Mouse (Mus musculus) embryonic facial prominence, embryonic 10.5 days (tissue): Measurements from ENCODE around the gene Musk. TPM values are rescaled to one million over a fixed set of nuclear protein-coding genes. Genes with fewer than 3 reads are reported as not detected.

Source experiments
- DNase-seq: peaks from one replicate; pipeline ENCODE4 v3.0.0-alpha.2; 2017; ENCODE audit warnings: low spot score
- H3K27ac ChIP-seq: fragments of 300-500 bp; sonication (generic); replicated peaks from 2 replicates; pipeline ENCODE4 v1.5.1; 2016; ENCODE audit warnings: mild to moderate bottlenecking
- H3K27me3 ChIP-seq: fragments of 300-500 bp; sonication (generic); replicated peaks from 2 replicates; pipeline ENCODE4 v1.6.1; 2016; ENCODE audit warnings: low read depth, mild to moderate bottlenecking; ENCODE audit not compliant: poor library complexity, severe bottlenecking
- H3K36me3 ChIP-seq: fragments of 300-500 bp; sonication (generic); replicated peaks from 2 replicates; pipeline ENCODE4 v1.6.1; 2016; ENCODE audit warnings: mild to moderate bottlenecking, moderate library complexity
- H3K4me1 ChIP-seq: fragments of 300-500 bp; sonication (generic); 2 replicates; pipeline ENCODE4 v1.6.1; 2016
- H3K4me3 ChIP-seq: fragments of 300-500 bp; sonication (generic); 2 replicates; pipeline ENCODE4 v1.5.1; 2016; ENCODE audit warnings: mild to moderate bottlenecking, moderate library complexity
- H3K9me3 ChIP-seq: fragments of 300-500 bp; sonication (generic); 2 replicates; pipeline ENCODE4 v1.6.1; 2016; ENCODE audit warnings: mild to moderate bottlenecking
- WGBS: fragments of 180-500 bp; shearing (Covaris S2); methylation state at CpG from one replicate; pipeline ENCODE4 v1.1.7; 2016; 5-methylcytosine and 5-hydroxymethylcytosine counted together
- polyA plus RNA-seq: library from polyadenylated mRNA; unstranded; fragments of >200 nt; fragmentation: Nextera tagmentation; extraction: Ambion mirVana; gene quantifications from 2 replicates; pipeline ENCODE4 v1.2.1, GENCODE M21; 2016

The Musk gene
- polyA plus RNA-seq, 1 experiment from 2014 or later: 0.22 TPM

DNA sequence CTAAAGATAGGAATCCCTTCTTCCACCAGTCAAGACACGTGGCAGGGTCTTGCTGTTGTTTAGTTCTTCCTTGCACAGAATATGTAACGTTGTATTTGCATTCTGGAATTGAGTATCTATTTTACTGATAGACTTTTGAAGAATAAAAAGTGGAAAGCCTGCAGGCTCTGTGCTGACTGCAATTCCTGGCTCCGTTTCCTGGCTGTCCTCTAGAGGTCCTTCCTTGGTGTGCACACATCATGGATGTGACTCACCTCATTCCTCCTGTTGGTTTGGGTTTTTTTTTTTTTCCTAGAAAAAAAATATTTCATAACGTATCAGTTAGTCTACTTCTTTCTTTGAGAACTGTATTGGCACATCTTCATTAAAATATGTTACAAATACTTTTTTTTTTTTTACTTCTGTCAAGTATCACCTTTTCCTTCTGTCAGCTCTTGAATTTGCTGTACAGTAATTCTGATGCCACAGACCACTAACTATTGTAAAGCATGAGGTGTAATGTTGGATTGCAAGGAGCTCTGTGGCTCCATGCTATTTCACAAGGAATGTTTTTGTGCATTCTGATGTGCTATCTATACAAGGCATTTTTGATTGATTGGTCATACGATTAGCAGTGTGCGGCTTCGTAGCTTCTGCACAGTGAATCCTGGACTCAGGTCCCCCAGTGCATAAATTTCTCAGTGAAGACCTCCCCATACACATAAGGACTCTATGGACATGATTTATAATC is 88.5 kb downstream of the Musk start:
- no peaks in the 10 kb centered on the region for H3K9me3 ChIP-seq
- H3K4me3 ChIP-seq: no peak overlapping the region
- no peak overlapping the region for H3K27ac ChIP-seq
- DNase-seq: no peak
- no peaks in the 10 kb centered on the region for H3K4me1 ChIP-seq
- WGBS: 89% methylated on average over 7 of the region's 7 CpGs
- no peaks in the 10 kb centered on the region for H3K36me3 ChIP-seq
- H3K27me3 ChIP-seq: no peaks in the 10 kb centered on the region

DNA sequence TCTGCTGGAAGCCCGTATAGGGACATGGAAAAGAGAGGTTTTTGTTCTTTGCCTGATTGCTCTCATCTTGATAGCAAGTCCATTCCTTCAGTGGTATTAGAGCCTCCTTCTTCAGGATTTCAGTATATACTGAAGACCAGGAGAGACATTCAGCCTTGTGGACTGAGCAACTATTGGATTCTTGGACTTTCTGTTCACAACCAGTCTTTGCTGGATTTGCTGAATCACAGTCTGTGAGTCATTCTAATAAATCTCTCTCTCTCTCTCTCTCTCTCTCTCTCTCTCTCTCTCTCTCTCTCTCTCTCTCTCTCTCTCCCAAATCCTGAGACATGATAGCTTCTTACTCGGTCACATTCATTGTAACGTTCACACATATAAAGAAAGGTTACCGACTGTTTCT is 93.4 kb downstream of the Musk start:
- H3K27me3 ChIP-seq: no peaks in the 10 kb centered on the region
- H3K27ac ChIP-seq: no peak overlapping the region
- no peak for DNase-seq
- H3K9me3 ChIP-seq: no peaks in the 10 kb centered on the region
- H3K4me1 ChIP-seq: peaks cover 1% of the 10 kb centered on the region; the same call in 1 of the 2 replicates
- no peak overlapping the region for H3K4me3 ChIP-seq
- 93% methylated on average over 4 of the region's 4 CpGs for WGBS
- no peaks in the 10 kb centered on the region for H3K36me3 ChIP-seq

DNA sequence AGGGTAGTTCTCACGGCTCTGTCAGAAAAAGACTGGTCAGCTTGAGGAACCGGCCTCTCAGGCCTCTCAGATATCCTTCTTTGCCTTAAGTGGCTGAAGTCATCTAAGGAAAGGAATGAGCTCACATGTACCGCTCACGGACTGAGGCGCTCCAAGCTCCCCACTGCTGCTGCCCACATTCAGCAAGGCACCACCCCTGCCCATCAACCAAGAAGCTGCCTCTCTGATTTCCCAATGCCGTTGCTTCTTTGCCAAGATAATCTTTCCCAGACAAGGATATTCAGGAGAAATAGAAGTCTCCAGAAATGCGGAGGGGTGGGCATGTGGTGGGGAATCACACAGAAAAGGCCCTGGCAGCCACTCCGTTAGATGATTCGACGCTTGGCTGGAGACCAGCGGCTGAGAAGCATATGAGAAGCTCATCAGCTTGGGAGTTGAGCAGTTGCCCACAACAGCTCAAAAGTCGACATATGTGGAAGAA is 115.1 kb downstream of the Musk start:
- no peak for DNase-seq
- no peaks in the 10 kb centered on the region for H3K27me3 ChIP-seq
- H3K9me3 ChIP-seq: no peaks in the 10 kb centered on the region
- H3K4me3 ChIP-seq: no peak overlapping the region
- no peaks in the 10 kb centered on the region for H3K4me1 ChIP-seq
- H3K36me3 ChIP-seq: no peaks in the 10 kb centered on the region
- H3K27ac ChIP-seq: no peak overlapping the region
- WGBS: 94% methylated on average over 12 of the region's 12 CpGs

DNA sequence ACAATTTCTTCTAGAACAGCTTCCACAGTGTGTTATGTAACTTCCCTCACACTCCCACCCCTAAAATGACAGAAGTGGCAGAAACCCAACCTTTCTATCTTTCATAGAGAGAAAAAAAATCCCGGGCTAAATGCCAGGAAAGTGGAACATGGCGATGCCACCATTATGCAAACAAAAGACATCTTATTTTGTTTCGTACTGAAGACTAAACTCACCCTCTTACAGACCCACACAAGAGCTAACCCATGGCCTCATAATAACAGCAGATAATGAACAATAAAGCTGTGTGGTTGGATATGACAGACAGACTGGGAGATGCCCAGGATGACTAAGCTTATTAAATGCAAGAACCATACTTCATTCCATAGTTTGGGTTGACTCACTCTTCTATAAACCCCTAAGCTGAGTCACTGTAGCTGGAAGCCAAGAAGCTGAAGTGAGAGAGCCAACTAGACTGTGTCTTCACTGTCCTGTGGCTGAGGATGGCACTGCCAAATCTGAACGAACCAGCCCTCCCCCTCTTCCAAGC is 116.3 kb downstream of the Musk start:
- H3K9me3 ChIP-seq: no peaks in the 10 kb centered on the region
- DNase-seq: no peak
- 91% methylated on average over 4 of the region's 4 CpGs for WGBS
- H3K27me3 ChIP-seq: no peaks in the 10 kb centered on the region
- no peaks in the 10 kb centered on the region for H3K36me3 ChIP-seq
- no peak overlapping the region for H3K27ac ChIP-seq
- no peaks in the 10 kb centered on the region for H3K4me1 ChIP-seq
- no peak overlapping the region for H3K4me3 ChIP-seq

DNA sequence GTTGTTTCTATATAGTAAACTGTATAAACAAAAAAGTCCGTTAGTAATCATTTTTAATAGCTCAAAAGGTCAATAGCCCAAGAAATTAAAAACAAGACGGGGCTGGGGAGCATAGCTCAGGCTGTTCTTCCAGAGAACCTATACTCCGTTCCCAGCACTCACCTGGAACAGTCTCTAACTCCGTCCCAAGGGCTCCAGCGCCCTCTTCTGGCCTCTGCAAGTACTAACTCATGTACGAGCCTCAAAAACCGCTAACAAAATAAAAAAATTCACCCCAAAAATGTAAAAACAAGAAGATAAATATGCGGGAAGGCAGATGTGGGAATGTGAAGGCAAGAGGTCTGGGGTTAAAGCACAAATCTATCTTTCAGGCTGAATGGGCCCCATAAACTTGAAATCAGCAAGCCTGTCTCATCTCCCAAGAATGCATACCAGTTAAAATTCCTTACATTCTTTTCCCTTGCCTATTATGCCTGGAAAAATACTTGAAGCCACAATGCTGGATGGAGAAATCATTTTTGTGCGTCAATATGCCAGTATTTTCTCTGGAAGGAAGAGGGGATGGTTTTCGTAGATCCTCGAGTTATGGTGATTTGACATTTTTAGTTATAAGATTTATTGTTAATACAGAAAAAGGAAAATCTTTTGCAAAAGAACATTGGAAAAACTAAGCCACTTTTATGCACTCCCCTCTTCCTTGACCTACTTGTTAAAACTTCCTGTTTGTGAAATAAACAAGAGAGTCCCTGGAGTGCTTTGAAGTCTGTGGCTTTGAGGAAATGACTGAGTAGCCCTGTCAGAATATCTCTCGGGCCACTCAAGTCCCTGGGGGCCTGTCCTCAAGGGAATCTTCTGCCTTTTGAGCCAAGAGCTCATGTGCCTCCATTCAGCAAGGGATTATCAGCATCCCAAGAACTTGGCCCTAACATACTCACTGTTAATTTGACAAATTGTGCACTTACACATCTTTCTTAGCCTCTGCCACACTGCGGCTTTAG is 127.7 kb downstream of the Musk start:
- H3K27me3 ChIP-seq: no peaks in the 10 kb centered on the region
- peak overlapping the region; percentile 20; the same call in 1 of the 2 replicates for H3K27ac ChIP-seq
- no peak for DNase-seq
- no peak overlapping the region for H3K4me3 ChIP-seq
- WGBS: 79% methylated on average over 13 of the region's 13 CpGs
- no peaks in the 10 kb centered on the region for H3K4me1 ChIP-seq
- H3K36me3 ChIP-seq: no peaks in the 10 kb centered on the region
- no peaks in the 10 kb centered on the region for H3K9me3 ChIP-seq

- Histone ChIP-seq H3K4me3 (no peak overlapping the region), H3K4me1 (peaks cover 3% of the 10 kb centered on the region; the same call in 1 of the 2 replicates), H3K27me3 (no peaks in the 10 kb centered on the region), H3K36me3 (no peaks in the 10 kb centered on the region), H3K27ac (no peak overlapping the region), H3K9me3 (no peaks in the 10 kb centered on the region)
- DNase-seq: no peak
- WGBS: 91% methylated on average over 3 of the region's 3 CpGs
Observed at GRCm38 (mm10) chr4:58415537-58415936, 129.8 kb downstream of the Musk start.

DNA sequence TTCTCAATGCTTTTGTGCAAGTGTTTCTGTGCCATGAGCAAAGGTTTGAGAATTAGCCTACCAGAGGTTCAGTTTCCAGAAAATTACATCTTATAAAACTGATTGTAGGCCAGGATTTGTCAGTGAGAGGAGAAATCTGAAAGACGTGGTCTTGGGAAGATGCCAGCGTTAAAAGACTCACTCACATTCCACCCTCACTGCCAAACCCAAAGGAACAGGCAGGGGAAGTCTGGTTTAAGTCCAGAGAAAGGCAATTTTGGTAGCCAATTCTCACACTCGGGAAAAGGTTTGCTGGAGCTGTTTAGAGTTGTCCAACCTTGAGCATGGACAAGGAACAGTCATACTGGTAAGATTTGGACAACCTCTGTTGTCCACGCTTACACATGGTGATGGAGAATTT is 131.6 kb downstream of the Musk start:
- no peaks in the 10 kb centered on the region for H3K36me3 ChIP-seq
- 0 out of 2 replicates have a peak, but pooled peaks cover 3% of the 10 kb centered on the region for H3K9me3 ChIP-seq
- peaks cover 3% of the 10 kb centered on the region; the same call in 1 of the 2 replicates for H3K4me1 ChIP-seq
- 80% methylated on average over 4 of the region's 4 CpGs for WGBS
- H3K4me3 ChIP-seq: no peak overlapping the region
- no peak for DNase-seq
- no peak overlapping the region for H3K27ac ChIP-seq
- no peaks in the 10 kb centered on the region for H3K27me3 ChIP-seq

DNA sequence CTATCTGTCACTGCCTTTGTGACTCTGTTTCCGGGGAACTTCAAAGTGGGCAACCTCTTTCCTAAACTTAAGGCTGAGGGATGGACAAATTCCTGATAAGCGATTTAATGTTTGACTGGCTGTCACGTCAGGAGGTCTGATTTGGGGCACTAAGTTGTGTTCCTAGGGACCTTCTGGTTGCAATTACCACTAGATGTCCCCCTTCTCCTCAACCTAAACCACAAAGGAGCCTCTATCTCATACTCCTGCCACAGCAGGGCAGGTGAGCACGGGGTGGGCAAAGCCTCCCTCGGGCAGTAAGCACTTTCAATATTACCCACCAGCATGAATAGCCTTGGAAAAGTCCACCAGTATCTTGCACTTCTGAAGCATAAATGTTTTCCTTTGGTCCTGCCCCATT is 133.5 kb downstream of the Musk start:
- peaks cover 16% of the 10 kb centered on the region for H3K4me1 ChIP-seq
- no peaks in the 10 kb centered on the region for H3K36me3 ChIP-seq
- WGBS: 42% methylated on average over 5 of the region's 5 CpGs
- H3K27me3 ChIP-seq: no peaks in the 10 kb centered on the region
- no peak overlapping the region for H3K27ac ChIP-seq
- H3K4me3 ChIP-seq: no peak overlapping the region
- 0 out of 2 replicates have a peak, but pooled peaks cover 3% of the 10 kb centered on the region for H3K9me3 ChIP-seq
- no peak for DNase-seq

- Histone ChIP-seq H3K36me3 (no peaks in the 10 kb centered on the region), H3K9me3 (0 out of 2 replicates have a peak, but pooled peaks cover 3% of the 10 kb centered on the region), H3K27me3 (no peaks in the 10 kb centered on the region), H3K4me3 (no peak overlapping the region), H3K4me1 (peaks cover 16% of the 10 kb centered on the region), H3K27ac (no peak overlapping the region)
- 43% methylated on average over 9 of the region's 9 CpGs for WGBS
- DNase-seq: peak; percentile 38
Observed at GRCm38 (mm10) chr4:58423276-58423930, 137.6 kb downstream of the Musk start.

Other genes starting within 250 kb of the Musk start
- 3.2 and 3.3 TPM in 2 replicates for gene Svep1, start 79.1 kb upstream of the Musk start, polyA plus RNA-seq